Mouse (Mus musculus) liver, postnatal 0 days (tissue): ENCODE data around the gene G6pc3. TPM values are rescaled to one million over a fixed set of nuclear protein-coding genes. Genes with fewer than 3 reads are reported as not detected.
A peak's percentile ranks its signal among the peaks of the same experiment; 100 is the strongest.

Source experiments
- ATAC-seq: fragments of 200-750 bp; cut with Nextera tagmentation; 2 replicates; pipeline ENCODE4 v1.8.0; 2017; ENCODE audit warnings: mild to moderate bottlenecking, moderate library complexity
- DNase-seq: peaks from one replicate; pipeline ENCODE4 v3.0.0-alpha.2; 2016
- H3K27ac ChIP-seq: fragments of 300-500 bp; sonication (generic); 2 replicates; pipeline ENCODE4 v1.5.1; 2014; ENCODE audit warnings: antibody characterized with exemption, moderate library complexity, mild to moderate bottlenecking, low read depth
- H3K27me3 ChIP-seq: fragments of 300-500 bp; sonication (generic); 2 replicates; pipeline ENCODE4 v1.6.1; 2014; ENCODE audit warnings: low read length, control low read depth, mixed read lengths; ENCODE audit not compliant: insufficient read depth
- H3K36me3 ChIP-seq: fragments of 300-500 bp; sonication (generic); replicated peaks from 2 replicates; pipeline ENCODE4 v1.6.1; 2014; ENCODE audit warnings: mild to moderate bottlenecking, control low read depth, low read length, moderate library complexity, mixed read lengths; ENCODE audit not compliant: insufficient read depth
- H3K4me1 ChIP-seq: fragments of 300-500 bp; sonication (generic); 2 replicates; pipeline ENCODE4 v1.6.1; 2014; ENCODE audit warnings: antibody characterized with exemption, mild to moderate bottlenecking, control low read depth; ENCODE audit not compliant: insufficient read depth
- H3K4me2 ChIP-seq: fragments of 300-500 bp; sonication (generic); 2 replicates; pipeline ENCODE4 v1.6.1; 2014; ENCODE audit warnings: low read depth, mild to moderate bottlenecking, low read length, moderate library complexity, mixed read lengths
- H3K4me3 ChIP-seq: fragments of 300-500 bp; sonication (generic); 2 replicates; pipeline ENCODE4 v1.5.1; 2014; ENCODE audit warnings: low read depth, low read length
- H3K9ac ChIP-seq: fragments of 300-500 bp; sonication (generic); replicated peaks from 2 replicates; pipeline ENCODE4 v1.6.1; 2014; ENCODE audit warnings: mild to moderate bottlenecking, moderate library complexity
- H3K9me3 ChIP-seq: fragments of 300-500 bp; sonication (generic); 2 replicates; pipeline ENCODE4 v1.6.1; 2016; ENCODE audit warnings: mild to moderate bottlenecking, control low read depth, low read length, mixed read lengths
- CTCF ChIP-seq: sonication (generic); IDR thresholded peaks from 2 replicates; pipeline ENCODE4 v1.5.1; 2016; ENCODE audit warnings: antibody characterized with exemption, low read depth
- EP300 ChIP-seq: IDR thresholded peaks from 2 replicates; pipeline ENCODE4 v1.6.1; 2016; ENCODE audit warnings: antibody characterized with exemption, low read depth, mild to moderate bottlenecking
- WGBS: fragments of 180-500 bp; shearing (Covaris S2); extraction: QIAGEN DNeasy Blood & Tissue Kit; methylation state at CpG from one replicate; pipeline ENCODE4 v1.1.7; 2014; ENCODE audit not compliant: insufficient replicate concordance; 5-methylcytosine and 5-hydroxymethylcytosine counted together
- polyA plus RNA-seq: library from polyadenylated mRNA; unstranded; fragments of >200 nt; fragmentation: Nextera tagmentation; extraction: Ambion mirVana; gene quantifications from 2 replicates; pipeline ENCODE4 v1.2.1, GENCODE M21; 2015

G6pc3 gene
- polyA plus RNA-seq, 1 experiment from 2014 or later, result 6.7 TPM

GRCm38 (mm10) chr11:102208846-102209245, 19.4 kb downstream of the G6pc3 start:
- Histone ChIP-seq H3K9me3 (no peaks in the 10 kb centered on the region), H3K27ac (no peak overlapping the region), H3K36me3 (peaks cover 19% of the 10 kb centered on the region), H3K4me1 (peaks cover 41% of the 10 kb centered on the region), H3K4me3 (no peak overlapping the region), H3K4me2 (no peak overlapping the region), H3K9ac (no peak overlapping the region), H3K27me3 (no peaks in the 10 kb centered on the region)
- TF ChIP-seq EP300, result no peak
- TF ChIP-seq CTCF, result no peak
- DNase-seq (no peak), ATAC-seq (no peak)
- 30% methylated on average over 4 of the region's 4 CpGs for WGBS

DNA sequence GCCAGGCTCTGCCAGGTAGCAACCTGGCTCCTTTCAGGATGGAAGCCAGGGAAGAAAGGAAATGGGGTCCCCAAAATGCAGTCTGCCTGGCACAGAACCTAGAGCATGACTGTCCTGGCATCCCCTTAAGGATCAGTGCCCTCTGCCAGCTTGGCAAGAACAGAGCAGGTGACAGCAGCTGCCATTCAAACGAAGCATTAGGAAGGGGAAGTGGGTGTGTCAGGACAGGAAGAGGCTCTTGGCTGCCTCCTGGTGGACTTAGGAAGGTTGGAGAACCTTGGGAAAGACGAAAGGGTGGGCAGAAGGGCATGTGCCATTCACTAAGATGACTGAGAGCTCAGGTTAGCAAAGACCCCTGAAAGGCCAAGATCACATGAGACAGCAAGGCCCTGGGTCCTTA, 20.3 kb downstream of the G6pc3 start:
- no peak overlapping the region for H3K9ac ChIP-seq
- TF ChIP-seq EP300 (no peak), CTCF (peak; percentile 85)
- H3K4me1 ChIP-seq, result peaks cover 49% of the 10 kb centered on the region
- no peak overlapping the region for H3K4me2 ChIP-seq
- H3K27ac ChIP-seq, result no peak overlapping the region
- DNase-seq (peak; percentile 61), ATAC-seq (peak; percentile 28)
- H3K27me3 ChIP-seq, result no peaks in the 10 kb centered on the region
- H3K4me3 ChIP-seq, result no peak overlapping the region
- H3K36me3 ChIP-seq, result peaks cover 10% of the 10 kb centered on the region
- H3K9me3 ChIP-seq, result no peaks in the 10 kb centered on the region
- WGBS, result 7% methylated on average over 2 of the region's 2 CpGs

GRCm38 (mm10) chr11:102210185-102210584, 20.8 kb downstream of the G6pc3 start:
- Histone ChIP-seq H3K27ac (no peak overlapping the region), H3K4me2 (no peak overlapping the region), H3K27me3 (no peaks in the 10 kb centered on the region), H3K9me3 (no peaks in the 10 kb centered on the region), H3K9ac (no peak overlapping the region), H3K4me1 (peaks cover 53% of the 10 kb centered on the region), H3K36me3 (peaks cover 10% of the 10 kb centered on the region; the same call in 1 of the 2 replicates), H3K4me3 (no peak overlapping the region)
- 46% methylated on average over 3 of the region's 3 CpGs for WGBS
- no peak for TF ChIP-seq CTCF
- TF ChIP-seq EP300, result no peak
- no peak for ATAC-seq
- no peak for DNase-seq

DNA sequence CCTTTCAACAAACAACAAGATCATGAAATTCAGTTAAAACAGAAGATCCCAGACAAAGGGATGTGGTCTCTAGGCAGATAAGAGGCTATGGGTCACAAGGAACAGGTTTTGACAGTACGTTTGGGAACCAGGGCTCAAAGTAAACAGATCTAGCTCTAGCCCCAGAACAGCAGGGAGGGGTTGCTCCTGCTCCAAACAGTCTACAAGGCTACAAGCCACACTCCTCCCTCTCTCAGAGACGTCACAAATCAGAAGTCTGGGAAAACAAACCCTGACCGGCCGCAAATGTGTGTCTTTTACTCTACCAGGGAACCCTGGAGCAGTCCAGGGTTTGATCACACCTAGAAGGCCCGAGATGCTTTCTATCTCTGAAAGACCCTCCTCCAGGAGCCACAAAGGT, 21.6 kb downstream of the G6pc3 start:
- H3K27me3 ChIP-seq, result no peaks in the 10 kb centered on the region
- H3K4me3 ChIP-seq, result no peak overlapping the region
- H3K4me1 ChIP-seq, result peaks cover 62% of the 10 kb centered on the region
- ATAC-seq, result no peak
- WGBS, result 37% methylated on average over 5 of the region's 5 CpGs
- TF ChIP-seq CTCF, result no peak
- no peak for TF ChIP-seq EP300
- no peak overlapping the region for H3K4me2 ChIP-seq
- no peak for DNase-seq
- H3K27ac ChIP-seq, result no peak overlapping the region
- H3K9ac ChIP-seq, result no peak overlapping the region
- H3K9me3 ChIP-seq, result no peaks in the 10 kb centered on the region
- peaks cover 6% of the 10 kb centered on the region; the same call in 1 of the 2 replicates for H3K36me3 ChIP-seq

DNA sequence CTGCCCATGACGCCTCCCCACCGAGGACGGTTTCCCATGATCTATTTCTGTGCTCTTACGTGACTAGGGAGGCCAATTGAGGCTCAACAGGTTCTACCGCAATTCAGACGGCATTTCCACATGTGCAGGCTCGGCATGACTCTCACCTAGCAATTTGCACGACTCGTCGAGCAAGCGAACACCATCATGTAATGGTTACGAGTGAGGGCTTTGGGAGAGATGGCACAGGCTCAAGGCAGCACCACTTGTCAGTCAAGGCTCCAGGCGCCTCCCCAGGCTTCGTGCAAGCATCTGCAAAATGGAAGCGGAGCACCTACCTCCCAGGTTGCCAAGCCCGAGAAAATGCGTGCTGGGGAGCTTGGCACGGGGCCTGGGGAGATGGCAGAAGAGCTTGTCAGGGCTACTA, 22.5 kb downstream of the G6pc3 start:
- no peaks in the 10 kb centered on the region for H3K9me3 ChIP-seq
- ATAC-seq (no peak), DNase-seq (no peak)
- no peak overlapping the region for H3K27ac ChIP-seq
- TF ChIP-seq EP300, result no peak
- no peak for TF ChIP-seq CTCF
- H3K9ac ChIP-seq, result no peak overlapping the region
- WGBS, result 81% methylated on average over 18 of the region's 18 CpGs
- H3K4me3 ChIP-seq, result no peak overlapping the region
- H3K4me1 ChIP-seq, result peaks cover 65% of the 10 kb centered on the region
- H3K27me3 ChIP-seq, result no peaks in the 10 kb centered on the region
- H3K36me3 ChIP-seq, result peaks cover under 1% of the 10 kb centered on the region; the same call in 1 of the 2 replicates
- H3K4me2 ChIP-seq, result no peak overlapping the region

GRCm38 (mm10) chr11:102214430-102215156, 25.2 kb downstream of the G6pc3 start:
- DNase-seq (no peak), ATAC-seq (no peak)
- Histone ChIP-seq H3K9me3 (no peaks in the 10 kb centered on the region), H3K27ac (peak overlapping the region; percentile 87), H3K4me1 (peaks cover 69% of the 10 kb centered on the region), H3K36me3 (no peaks in the 10 kb centered on the region; the same call in 1 of the 2 replicates), H3K9ac (no peak overlapping the region; the same call in 1 of the 2 replicates), H3K4me2 (no peak overlapping the region), H3K4me3 (no peak overlapping the region), H3K27me3 (no peaks in the 10 kb centered on the region)
- 51% methylated on average over 10 of the region's 10 CpGs for WGBS
- TF ChIP-seq EP300 (no peak), CTCF (no peak)
